Mouse (Mus musculus) kidney, embryonic 15.5 days (tissue): ENCODE results near the gene Gm28043. TPM values are rescaled to one million over a fixed set of nuclear protein-coding genes. Genes with fewer than 3 reads are reported as not detected.

ENCODE experiments used
- ATAC-seq: fragments of 200-750 bp; cut with Nextera tagmentation; replicated peaks from 2 replicates; pipeline ENCODE4 v1.8.0; 2017; ENCODE audit warnings: moderate TSS enrichment; ENCODE audit not compliant: low FRiP score
- H3K27ac ChIP-seq: fragments of 300-500 bp; sonication (generic); 2 replicates; pipeline ENCODE4 v1.5.1; 2015; ENCODE audit warnings: mild to moderate bottlenecking, inconsistent platforms
- H3K27me3 ChIP-seq: fragments of 300-500 bp; sonication (generic); 2 replicates; pipeline ENCODE4 v1.6.1; 2015; ENCODE audit warnings: inconsistent platforms
- H3K36me3 ChIP-seq: fragments of 300-500 bp; sonication (generic); 2 replicates; pipeline ENCODE4 v1.6.1; 2015; ENCODE audit warnings: inconsistent platforms
- H3K4me1 ChIP-seq: fragments of 300-500 bp; sonication (generic); 2 replicates; pipeline ENCODE4 v1.6.1; 2015; ENCODE audit warnings: inconsistent platforms
- H3K4me2 ChIP-seq: fragments of 300-500 bp; sonication (generic); 2 replicates; pipeline ENCODE4 v1.6.1; 2015; ENCODE audit warnings: moderate library complexity, mild to moderate bottlenecking, inconsistent platforms
- H3K4me3 ChIP-seq: fragments of 300-500 bp; sonication (generic); replicated peaks from 2 replicates; pipeline ENCODE4 v1.5.1; 2015; ENCODE audit warnings: mild to moderate bottlenecking, inconsistent platforms
- H3K9ac ChIP-seq: fragments of 300-500 bp; sonication (generic); 2 replicates; pipeline ENCODE4 v1.6.1; 2015; ENCODE audit warnings: mild to moderate bottlenecking, inconsistent platforms
- H3K9me3 ChIP-seq: fragments of 300-500 bp; sonication (generic); replicated peaks from 2 replicates; pipeline ENCODE4 v1.6.1; 2016; ENCODE audit warnings: inconsistent platforms
- WGBS: fragments of 180-500 bp; shearing (Covaris S2); methylation state at CpG from one replicate; pipeline ENCODE4 v1.1.7; 2015; ENCODE audit warnings: mixed read lengths; 5-methylcytosine and 5-hydroxymethylcytosine counted together
- polyA plus RNA-seq: library from polyadenylated mRNA; unstranded; fragments of >200 nt; fragmentation: Nextera tagmentation; extraction: Ambion mirVana; gene quantifications from 2 replicates; pipeline ENCODE4 v1.2.1, GENCODE M21; 2015

The Gm28043 gene
- polyA plus RNA-seq, 1 experiment from 2014 or later = 2.8 TPM

- H3K4me3 ChIP-seq = no peak overlapping the region
- H3K9me3 ChIP-seq = no peaks in the 10 kb centered on the region; the same call in 1 of the 2 replicates
- H3K27ac ChIP-seq = no peak overlapping the region
- no peak for ATAC-seq
- no peak overlapping the region for H3K4me2 ChIP-seq
- peaks cover 6% of the 10 kb centered on the region; the same call in 1 of the 2 replicates for H3K36me3 ChIP-seq
- H3K9ac ChIP-seq = no peak overlapping the region
- no peaks in the 10 kb centered on the region for H3K27me3 ChIP-seq
- peaks cover 13% of the 10 kb centered on the region for H3K4me1 ChIP-seq
- WGBS = 89% methylated on average over 8 of the region's 8 CpGs
Measured at GRCm38 (mm10) chr17:29718660-29719059, 104.0 kb downstream of the Gm28043 start.

GRCm38 (mm10) chr17:29719628-29720575 is 105.2 kb downstream of the Gm28043 start:
- Histone ChIP-seq H3K4me3 (no peak overlapping the region), H3K27me3 (no peaks in the 10 kb centered on the region), H3K4me2 (no peak overlapping the region), H3K4me1 (peaks cover 13% of the 10 kb centered on the region), H3K36me3 (no peaks in the 10 kb centered on the region), H3K9ac (no peak overlapping the region), H3K9me3 (no peaks in the 10 kb centered on the region; the same call in 1 of the 2 replicates), H3K27ac (no peak overlapping the region)
- WGBS = 79% methylated on average over 13 of the region's 13 CpGs
- no peak for ATAC-seq

- H3K9ac ChIP-seq = no peak overlapping the region
- H3K4me1 ChIP-seq = peaks cover 12% of the 10 kb centered on the region
- WGBS = 52% methylated on average over 11 of the region's 11 CpGs
- H3K9me3 ChIP-seq = no peaks in the 10 kb centered on the region; the same call in 1 of the 2 replicates
- no peaks in the 10 kb centered on the region for H3K27me3 ChIP-seq
- no peak overlapping the region for H3K4me2 ChIP-seq
- no peak for ATAC-seq
- no peaks in the 10 kb centered on the region for H3K36me3 ChIP-seq
- no peak overlapping the region for H3K4me3 ChIP-seq
- H3K27ac ChIP-seq = no peak overlapping the region
Measured at GRCm38 (mm10) chr17:29720755-29721365, 106.2 kb downstream of the Gm28043 start.

GRCm38 (mm10) chr17:29724610-29725009 is 109.9 kb downstream of the Gm28043 start:
- H3K36me3 ChIP-seq = no peaks in the 10 kb centered on the region
- no peaks in the 10 kb centered on the region for H3K27me3 ChIP-seq
- no peak for ATAC-seq
- no peak overlapping the region for H3K27ac ChIP-seq
- 85% methylated on average over 6 of the region's 6 CpGs for WGBS
- no peaks in the 10 kb centered on the region; the same call in 1 of the 2 replicates for H3K9me3 ChIP-seq
- H3K4me3 ChIP-seq = no peak overlapping the region
- H3K4me2 ChIP-seq = no peak overlapping the region
- H3K4me1 ChIP-seq = no peaks in the 10 kb centered on the region
- no peak overlapping the region for H3K9ac ChIP-seq

- H3K9me3 ChIP-seq = no peaks in the 10 kb centered on the region; the same call in 1 of the 2 replicates
- 66% methylated on average over 6 of the region's 6 CpGs for WGBS
- no peaks in the 10 kb centered on the region for H3K36me3 ChIP-seq
- H3K27ac ChIP-seq = no peak overlapping the region
- H3K27me3 ChIP-seq = no peaks in the 10 kb centered on the region
- no peak overlapping the region for H3K4me3 ChIP-seq
- no peaks in the 10 kb centered on the region for H3K4me1 ChIP-seq
- no peak for ATAC-seq
- H3K9ac ChIP-seq = no peak overlapping the region
- no peak overlapping the region for H3K4me2 ChIP-seq
Measured at GRCm38 (mm10) chr17:29725027-29725620, 110.4 kb downstream of the Gm28043 start.

GRCm38 (mm10) chr17:29728082-29728481 is 113.4 kb downstream of the Gm28043 start:
- no peak overlapping the region for H3K4me2 ChIP-seq
- WGBS = 58% methylated on average over 8 of the region's 8 CpGs
- no peaks in the 10 kb centered on the region for H3K36me3 ChIP-seq
- H3K4me1 ChIP-seq = 0 out of 2 replicates have a peak, but pooled peaks cover 5% of the 10 kb centered on the region
- H3K9me3 ChIP-seq = no peaks in the 10 kb centered on the region
- no peak overlapping the region for H3K4me3 ChIP-seq
- no peak for ATAC-seq
- H3K9ac ChIP-seq = no peak overlapping the region
- H3K27me3 ChIP-seq = no peaks in the 10 kb centered on the region
- no peak overlapping the region for H3K27ac ChIP-seq

GRCm38 (mm10) chr17:29730510-29731265 is 116.0 kb downstream of the Gm28043 start:
- WGBS = 62% methylated on average over 13 of the region's 13 CpGs
- 0 out of 2 replicates have a peak, but pooled peaks cover 5% of the 10 kb centered on the region for H3K4me1 ChIP-seq
- no peak overlapping the region for H3K4me3 ChIP-seq
- ATAC-seq = no peak
- H3K27ac ChIP-seq = no peak overlapping the region
- no peaks in the 10 kb centered on the region for H3K27me3 ChIP-seq
- H3K36me3 ChIP-seq = no peaks in the 10 kb centered on the region
- no peak overlapping the region for H3K9ac ChIP-seq
- H3K4me2 ChIP-seq = no peak overlapping the region
- no peaks in the 10 kb centered on the region for H3K9me3 ChIP-seq

- no peaks in the 10 kb centered on the region for H3K9me3 ChIP-seq
- no peak overlapping the region for H3K27ac ChIP-seq
- 61% methylated on average over 12 of the region's 12 CpGs for WGBS
- H3K4me2 ChIP-seq = no peak overlapping the region
- no peak overlapping the region for H3K4me3 ChIP-seq
- ATAC-seq = no peak
- H3K4me1 ChIP-seq = peaks cover 12% of the 10 kb centered on the region
- no peak overlapping the region for H3K9ac ChIP-seq
- H3K27me3 ChIP-seq = no peaks in the 10 kb centered on the region
- H3K36me3 ChIP-seq = no peaks in the 10 kb centered on the region
Measured at GRCm38 (mm10) chr17:29731266-29731952, 116.7 kb downstream of the Gm28043 start.

- H3K36me3 ChIP-seq = no peaks in the 10 kb centered on the region
- WGBS = 63% methylated on average over 6 of the region's 6 CpGs
- no peak overlapping the region for H3K27ac ChIP-seq
- H3K4me3 ChIP-seq = no peak overlapping the region
- H3K9ac ChIP-seq = no peak overlapping the region
- 0 out of 2 replicates have a peak, but pooled peaks cover 2% of the 10 kb centered on the region for H3K27me3 ChIP-seq
- H3K4me2 ChIP-seq = no peak overlapping the region
- H3K9me3 ChIP-seq = no peaks in the 10 kb centered on the region
- H3K4me1 ChIP-seq = peaks cover 17% of the 10 kb centered on the region
- no peak for ATAC-seq
Measured at GRCm38 (mm10) chr17:29731953-29732325, 117.3 kb downstream of the Gm28043 start.

GRCm38 (mm10) chr17:29732522-29732921 is 117.8 kb downstream of the Gm28043 start:
- no peak for ATAC-seq
- H3K4me1 ChIP-seq = peaks cover 18% of the 10 kb centered on the region
- no peaks in the 10 kb centered on the region for H3K36me3 ChIP-seq
- no peak overlapping the region for H3K27ac ChIP-seq
- no peak overlapping the region for H3K4me3 ChIP-seq
- 0 out of 2 replicates have a peak, but pooled peaks cover 2% of the 10 kb centered on the region for H3K27me3 ChIP-seq
- no peak overlapping the region for H3K9ac ChIP-seq
- no peak overlapping the region for H3K4me2 ChIP-seq
- 73% methylated on average over 2 of the region's 2 CpGs for WGBS
- H3K9me3 ChIP-seq = no peaks in the 10 kb centered on the region

- no peak overlapping the region for H3K4me3 ChIP-seq
- no peaks in the 10 kb centered on the region for H3K9me3 ChIP-seq
- no peak overlapping the region for H3K9ac ChIP-seq
- 0 out of 2 replicates have a peak, but pooled peaks cover 5% of the 10 kb centered on the region for H3K27me3 ChIP-seq
- peaks cover 27% of the 10 kb centered on the region for H3K4me1 ChIP-seq
- ATAC-seq = peak; percentile 62
- no peaks in the 10 kb centered on the region for H3K36me3 ChIP-seq
- no peak overlapping the region for H3K4me2 ChIP-seq
- 25% methylated on average over 15 of the region's 15 CpGs for WGBS
- H3K27ac ChIP-seq = no peak overlapping the region
Measured at GRCm38 (mm10) chr17:29736448-29737014, 121.9 kb downstream of the Gm28043 start.
